Mouse (Mus musculus) urinary bladder, postnatal 10 days (tissue): Measurements from ENCODE around the gene D030056L22Rik.

Experiments
- DNase-seq: peaks from one replicate; pipeline ENCODE4 v3.0.0; 2022; ENCODE audit warnings: low spot score

Gene D030056L22Rik

DNA sequence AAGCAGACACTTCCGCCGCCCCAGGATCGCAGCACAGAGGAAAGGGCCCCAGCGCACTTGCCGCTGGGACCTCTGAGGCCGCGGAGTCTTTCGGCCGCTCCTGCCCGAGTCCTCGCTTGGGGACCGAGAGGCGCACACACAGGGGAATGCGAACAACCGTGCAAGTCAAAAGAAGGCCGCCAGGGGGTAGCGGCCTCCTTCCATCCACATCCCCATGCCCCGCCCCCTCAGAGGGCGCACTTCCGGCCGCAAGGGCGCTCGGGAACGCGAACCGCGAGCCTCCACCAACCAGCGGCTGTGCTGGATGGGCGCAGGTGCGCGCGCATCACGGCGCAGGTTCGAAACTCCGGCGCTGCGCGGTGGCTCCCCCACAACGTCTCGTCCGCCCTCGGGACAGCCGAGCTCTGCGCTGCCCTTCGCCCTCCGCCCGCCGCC is at the start of gene D030056L22Rik:
Gene D030056L22Rik, plus strand, starts transcription at position 328 of the 435 bp plus-strand sequence.
- DNase-seq = peak; percentile 89

DNA sequence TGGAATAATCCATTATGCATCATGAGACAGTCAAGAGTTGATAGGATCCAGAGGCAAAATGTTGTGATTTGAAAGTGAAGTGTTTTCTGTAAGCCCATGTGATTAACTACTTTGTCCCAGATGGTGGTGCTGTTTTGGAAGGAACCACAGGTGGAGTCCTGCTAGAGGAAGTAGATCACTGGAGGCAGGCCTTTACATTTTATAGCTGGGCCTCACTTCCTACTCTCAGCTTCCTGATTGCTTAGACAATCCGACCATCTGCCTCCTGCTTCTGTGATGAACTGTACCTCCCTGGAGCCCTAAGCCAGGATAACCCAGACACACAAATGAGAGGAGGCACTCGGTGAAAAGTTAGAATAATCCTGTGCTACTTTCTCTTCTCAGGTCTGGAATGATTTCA is 49.1 kb upstream of the D030056L22Rik start:
- no peak for DNase-seq

DNA sequence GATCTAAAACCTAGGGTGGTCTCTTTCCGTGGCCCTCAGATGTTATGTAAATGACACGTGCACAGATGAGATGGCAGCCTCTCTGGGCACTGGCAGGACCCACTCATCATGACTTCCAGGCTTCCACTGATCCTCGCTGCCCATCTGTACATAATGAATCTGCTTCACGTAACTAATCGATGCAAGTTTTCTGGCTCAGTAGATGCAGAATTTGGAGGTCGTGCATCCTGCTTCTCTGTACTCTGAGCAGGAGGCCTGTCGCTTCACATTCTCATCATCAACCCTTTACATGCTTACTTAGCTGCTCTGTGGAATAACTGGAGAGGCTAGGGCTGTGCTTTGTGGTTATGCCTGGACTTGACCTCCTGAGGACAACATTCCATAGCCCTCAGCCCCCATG is 46.0 kb upstream of the D030056L22Rik start:
- no peak for DNase-seq

DNA sequence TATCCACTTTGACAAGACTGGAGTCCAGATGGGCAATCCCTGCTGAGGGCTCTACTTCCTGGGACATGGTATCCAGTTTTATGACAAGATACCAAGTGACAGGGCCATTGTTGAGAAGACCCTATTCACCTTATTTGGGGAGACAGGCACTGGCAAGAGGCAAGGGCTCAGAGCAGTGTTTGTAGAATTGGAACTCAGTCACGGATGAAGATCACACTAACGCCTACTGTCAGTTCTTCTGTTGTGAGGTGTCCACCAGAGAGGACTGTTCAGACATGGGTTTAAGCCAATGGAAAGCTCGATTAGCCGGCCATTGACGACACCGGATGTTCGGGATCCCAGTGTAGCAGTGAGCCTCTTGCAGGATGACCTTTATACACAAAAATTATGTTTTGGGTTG is 43.4 kb upstream of the D030056L22Rik start:
- no peak for DNase-seq

DNA sequence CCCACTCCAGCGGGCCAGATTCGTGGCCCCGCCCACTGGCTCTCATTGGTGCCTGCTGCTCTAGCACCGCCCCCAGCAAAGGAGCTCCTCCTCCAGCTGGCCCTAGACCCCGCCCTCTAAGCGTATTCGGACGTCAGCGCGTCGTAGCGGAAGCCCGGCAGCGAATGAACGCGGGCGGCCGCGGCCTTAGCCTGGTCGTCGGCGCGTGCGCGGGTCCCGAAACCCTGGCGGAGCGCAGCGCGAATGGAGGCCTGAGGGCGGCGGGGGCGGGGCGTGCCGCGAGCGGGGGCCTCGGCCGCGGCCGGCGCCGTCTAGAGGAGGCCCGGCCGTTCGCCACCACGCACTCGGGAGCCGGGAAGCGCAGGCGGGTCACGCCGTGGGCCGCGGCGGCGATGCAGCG is 42.4 kb upstream of the D030056L22Rik start, which contains the start of gene Carnmt1:
Gene Carnmt1, plus strand, starts transcription at position 157 of the 400 bp plus-strand sequence.
- DNase-seq = peak; percentile 92

DNA sequence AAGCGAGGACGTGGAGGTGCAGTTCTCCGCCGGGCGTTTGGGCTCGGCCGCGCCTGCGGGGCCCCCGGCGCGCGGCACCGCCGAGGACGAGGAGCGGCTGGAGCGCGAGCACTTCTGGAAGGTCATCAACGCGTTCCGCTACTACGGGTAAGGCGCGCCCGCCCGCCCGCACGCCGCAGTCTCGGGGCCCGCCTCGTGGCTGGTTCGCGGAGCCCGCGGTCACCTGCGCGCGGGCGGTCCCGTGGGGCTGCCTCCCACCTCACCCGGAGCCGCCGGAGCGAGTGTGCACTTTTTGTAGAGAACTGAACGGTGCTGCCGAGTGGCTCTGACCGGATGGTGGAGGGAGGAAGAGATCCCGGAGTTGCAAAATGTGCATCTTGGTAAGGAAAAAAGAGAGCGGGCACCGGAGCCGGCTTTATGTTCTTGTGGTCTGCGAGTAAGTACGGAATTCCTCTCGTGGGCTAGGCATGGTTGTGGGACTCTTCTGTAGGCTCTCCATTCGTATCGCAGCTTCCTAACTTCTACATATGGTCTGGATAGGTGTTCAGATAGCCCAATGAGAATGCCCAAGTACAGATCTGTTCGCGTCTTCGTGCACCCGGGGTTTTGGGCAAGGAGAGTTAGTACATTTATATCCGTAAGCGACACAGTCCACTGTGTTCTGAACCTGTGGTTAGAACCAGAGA is 41.8 kb upstream of the D030056L22Rik start:
- DNase-seq = no peak

DNA sequence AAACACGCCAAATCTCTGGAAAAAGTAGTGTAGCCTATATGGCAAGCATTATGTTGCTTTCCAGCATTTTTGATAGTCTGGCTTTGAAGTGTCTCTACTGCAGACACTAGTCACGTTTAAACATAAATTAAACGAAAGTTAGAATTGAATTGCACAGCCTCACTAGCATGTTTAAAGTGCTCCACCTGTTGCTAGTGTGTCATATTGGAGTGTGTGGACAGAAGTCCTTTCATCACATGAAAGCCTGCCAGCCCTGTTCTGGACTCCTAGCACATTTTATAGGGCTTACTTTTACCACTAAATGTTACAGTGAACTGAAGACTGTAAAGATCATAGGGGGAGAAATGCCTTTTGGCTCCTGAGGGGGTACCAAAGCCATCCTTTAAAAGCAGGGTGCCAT is 40.5 kb upstream of the D030056L22Rik start:
- no peak for DNase-seq

DNA sequence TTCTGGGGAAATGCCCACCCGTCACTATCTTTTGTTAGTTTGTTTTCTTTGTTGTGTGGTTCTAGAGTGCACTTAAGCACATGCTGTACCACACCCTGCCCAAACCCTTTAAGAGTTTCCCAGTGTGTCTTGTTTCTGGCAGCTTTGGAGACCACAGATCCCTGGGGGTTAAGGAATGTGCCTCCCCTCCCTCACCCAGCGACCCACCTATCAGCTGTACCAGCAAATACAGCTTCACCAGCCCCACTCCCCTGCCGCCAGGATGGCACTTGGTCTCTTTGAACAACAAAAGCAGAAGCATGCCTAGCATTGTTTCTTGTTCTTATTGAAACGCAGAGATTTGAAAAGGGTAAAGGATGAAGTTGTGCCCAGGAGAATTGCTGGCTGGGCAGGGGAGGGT is 39.9 kb upstream of the D030056L22Rik start:
- DNase-seq = no peak

DNA sequence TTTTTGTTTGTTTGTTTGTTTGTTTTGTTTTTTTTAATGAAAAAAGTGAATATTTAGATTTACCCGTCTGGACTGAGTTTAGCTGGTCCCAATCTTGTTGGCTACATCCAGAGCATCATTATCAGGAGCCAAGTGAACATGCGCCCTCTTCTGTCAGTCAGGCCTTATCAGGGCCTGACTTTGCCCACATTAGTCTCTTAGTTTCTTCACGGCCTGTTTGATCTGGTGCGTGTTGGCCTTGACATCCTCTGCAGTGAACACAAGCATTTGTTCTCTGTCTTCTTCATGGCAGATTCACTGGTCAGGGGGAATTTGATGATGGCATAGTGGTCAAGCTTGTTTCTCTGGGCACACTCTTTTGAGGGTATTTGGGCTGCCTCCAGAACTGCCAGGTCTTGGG is 30.9 kb upstream of the D030056L22Rik start:
- no peak for DNase-seq

DNA sequence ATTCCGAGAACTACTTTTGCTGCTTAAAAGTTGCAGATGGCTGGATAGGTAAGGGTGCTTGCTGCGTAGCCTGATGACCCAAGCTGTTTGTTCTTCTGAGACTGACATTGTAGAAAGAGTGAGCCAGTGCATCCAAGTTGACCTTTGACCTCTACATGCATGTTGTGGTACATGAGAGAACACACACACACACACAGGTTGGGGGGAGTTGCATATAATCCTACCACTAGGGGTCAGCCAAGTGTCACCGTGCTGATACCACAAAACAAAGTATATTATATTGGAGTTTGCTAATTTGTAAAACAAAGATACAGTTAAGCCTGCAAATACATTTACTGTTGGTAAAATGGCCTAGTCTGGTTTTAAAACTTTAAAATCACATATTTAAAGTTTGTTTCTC is 25.4 kb upstream of the D030056L22Rik start:
- no peak for DNase-seq

DNA sequence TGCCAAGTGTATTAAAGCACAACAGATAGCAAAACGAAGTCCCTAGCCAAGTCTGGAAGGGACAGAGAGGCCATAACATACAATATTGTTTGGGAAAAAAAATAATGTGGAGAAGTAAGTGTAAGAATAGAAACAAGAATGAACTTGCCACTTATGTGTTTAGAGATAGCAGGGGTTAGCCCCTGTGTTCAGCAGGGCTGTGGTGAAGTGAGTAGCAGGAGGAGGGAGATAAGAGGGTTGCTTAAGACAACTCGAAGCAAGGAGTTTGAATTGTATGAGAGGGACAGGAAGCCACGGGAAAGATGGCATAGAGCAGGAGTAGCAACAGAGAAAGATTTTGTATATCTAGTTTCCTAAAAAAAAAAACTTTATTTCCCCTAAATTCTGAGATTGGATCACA is 20.8 kb upstream of the D030056L22Rik start:
- DNase-seq = no peak

DNA sequence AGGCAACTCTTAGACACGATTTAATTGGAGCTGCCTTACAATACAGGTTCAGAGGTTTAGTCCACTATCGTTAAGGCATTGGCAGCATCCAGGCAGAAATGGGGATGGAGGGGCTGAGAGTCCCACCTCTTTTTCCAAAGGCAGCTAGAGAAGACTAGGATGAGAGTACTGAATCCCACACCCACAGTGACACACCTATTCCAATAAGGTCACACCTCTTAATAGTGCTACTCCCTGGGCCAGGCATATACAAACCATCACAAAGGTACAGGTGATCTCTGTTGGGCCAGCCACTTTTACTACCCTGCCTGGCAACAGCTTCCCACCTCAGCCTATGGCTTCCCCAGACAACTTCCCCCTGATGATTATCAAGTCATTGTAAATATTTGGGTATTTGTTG is 20.2 kb upstream of the D030056L22Rik start:
- no peak for DNase-seq

DNA sequence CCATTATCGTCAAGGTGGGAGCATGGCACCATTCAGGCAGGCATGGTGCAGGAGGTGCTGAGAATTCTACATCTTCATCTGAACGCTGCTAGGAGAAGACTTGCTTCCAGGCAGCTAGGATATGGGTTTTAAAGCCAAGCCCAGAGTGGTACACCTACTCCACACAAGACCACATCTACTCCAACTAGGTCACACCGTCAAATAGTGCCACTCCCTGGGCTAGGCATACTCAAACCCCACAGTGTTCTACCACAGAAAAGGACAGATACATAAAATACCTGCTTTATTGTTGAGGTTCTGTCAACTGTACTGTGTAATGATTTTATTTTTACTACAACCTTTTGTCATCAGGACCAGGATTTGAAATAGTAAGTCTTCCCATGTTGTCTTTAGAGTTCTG is 17.9 kb upstream of the D030056L22Rik start:
- no peak for DNase-seq

DNA sequence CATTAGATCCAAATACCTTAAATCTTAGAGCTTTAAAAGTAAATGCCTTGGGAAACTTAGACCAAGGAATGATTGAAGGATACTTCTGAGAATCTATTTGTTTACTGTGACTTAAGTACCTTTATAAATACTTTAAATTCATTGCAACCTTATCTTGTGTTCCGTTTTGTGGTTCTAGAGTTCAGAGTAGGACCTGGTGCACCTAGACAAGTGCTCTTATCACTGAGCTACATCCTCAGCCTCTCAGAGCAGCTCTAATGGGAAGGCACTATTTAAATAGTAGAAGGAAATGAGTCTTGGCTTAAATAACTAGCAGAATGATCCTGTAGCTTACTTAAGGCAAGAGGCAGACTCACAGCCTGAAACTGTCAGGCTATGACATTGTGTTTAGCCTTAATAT is 17.4 kb upstream of the D030056L22Rik start:
- DNase-seq = no peak

DNA sequence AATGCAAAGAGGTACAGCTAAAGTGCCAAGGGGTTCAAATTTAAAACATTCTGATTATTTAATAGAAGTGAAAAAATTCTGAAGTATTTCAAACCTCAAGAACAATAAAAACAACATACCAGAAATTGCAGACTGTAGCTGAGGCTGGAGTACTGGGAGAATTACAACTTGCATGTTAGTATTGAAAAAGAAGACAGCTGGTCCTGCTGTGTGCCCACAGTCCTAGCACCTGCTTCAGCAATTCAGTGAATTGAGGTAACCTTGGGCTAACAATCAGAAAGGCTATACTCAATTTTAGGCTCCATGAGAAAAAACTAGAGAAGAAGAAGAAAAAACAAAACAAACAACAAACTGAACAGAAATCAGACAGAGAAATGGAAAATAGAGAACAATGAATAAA is 4.9 kb upstream of the D030056L22Rik start:
- DNase-seq = no peak

DNA sequence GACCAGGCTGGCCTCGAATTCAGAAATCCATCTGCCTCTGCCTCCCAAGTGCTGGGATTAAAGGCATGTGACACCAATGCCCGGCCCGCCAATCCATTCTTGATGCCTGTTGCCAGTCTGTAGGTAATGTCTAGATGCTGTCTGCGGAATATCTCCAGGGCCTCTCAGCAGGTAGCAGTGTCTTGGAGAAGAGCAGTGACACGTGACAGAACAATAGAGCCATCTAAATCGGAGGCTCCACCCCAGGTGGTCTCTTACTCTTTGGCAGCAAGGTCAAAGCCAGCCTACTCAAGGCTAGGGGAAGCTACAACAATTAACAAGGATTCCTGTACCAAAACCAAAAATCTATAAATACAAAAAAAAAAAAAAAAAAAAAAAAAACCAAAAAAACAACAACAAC is 2.1 kb upstream of the D030056L22Rik start:
- no peak for DNase-seq

DNA sequence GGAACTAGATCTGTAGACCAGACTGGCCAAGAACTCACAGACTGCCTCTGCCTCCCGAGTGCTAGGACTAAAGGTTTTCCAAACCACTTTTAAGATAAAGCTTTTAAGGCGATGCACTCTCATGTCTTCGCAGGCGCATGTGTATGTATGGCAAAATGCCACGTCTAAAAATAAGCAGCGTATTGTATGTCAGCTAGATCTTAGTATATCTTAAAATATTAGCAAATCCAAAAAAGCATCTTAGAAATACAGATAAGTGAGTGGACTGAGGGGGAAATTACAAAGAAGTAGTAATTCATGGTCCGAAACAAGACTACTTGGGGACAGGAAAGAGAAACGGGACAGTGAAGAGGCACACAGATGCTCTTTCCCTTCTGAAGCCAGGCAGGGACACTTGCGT is 1.4 kb upstream of the D030056L22Rik start:
- no peak for DNase-seq

DNA sequence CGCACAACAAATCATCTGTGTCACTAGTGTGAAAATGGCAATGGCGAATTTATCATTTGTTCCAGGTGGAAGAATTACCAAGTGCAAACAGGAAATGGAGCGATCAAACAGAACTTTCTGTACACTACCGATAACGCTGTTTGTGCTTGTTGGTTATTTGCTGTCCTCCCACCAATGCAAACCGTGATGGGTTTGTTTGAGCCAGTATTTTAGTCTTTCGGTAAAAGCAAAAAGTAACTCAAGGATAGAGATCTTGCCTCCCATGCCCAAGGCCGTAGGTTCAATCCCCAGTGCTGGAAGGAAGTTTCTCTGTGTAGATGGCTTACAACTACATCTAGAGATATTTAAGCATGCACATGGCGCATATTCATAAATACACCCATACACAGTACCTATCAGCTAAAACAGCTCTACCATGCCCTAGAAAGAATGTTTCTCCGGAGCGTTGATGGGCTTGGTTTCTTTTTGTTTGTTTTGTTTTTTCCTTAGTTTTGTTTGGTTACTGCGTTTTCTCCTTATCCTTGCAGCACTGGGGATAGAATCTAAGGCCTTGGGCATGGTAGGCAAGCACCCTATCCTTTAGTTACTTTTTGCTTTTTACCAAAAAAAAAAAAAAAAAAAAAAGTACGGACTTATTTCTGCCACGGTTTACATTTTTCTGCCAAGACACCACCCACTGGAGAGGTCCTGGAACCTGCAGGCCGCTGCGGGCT is 684 bp upstream of the D030056L22Rik start:
- no peak for DNase-seq

DNA sequence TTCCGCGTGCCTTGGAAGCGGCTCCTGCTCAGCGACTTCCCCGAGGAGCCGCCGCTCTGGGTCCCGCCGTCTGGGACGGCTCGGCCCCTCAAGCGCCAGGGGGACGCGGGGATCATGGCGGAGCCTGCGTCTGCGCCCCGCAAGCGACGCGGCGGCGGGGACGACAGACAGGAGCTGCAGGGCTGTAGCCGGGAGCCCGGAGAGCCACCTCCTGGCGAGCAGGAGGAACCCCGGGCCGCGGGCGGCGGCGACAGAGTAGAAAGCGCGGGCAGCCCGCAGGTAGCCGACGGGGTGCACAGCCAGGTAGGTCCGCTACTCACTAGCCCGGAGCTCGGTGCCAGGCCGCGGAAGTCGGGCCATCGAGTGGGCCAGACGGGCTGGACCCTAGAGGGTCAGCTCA is 364 bp downstream of the D030056L22Rik start:
- peak; percentile 11 for DNase-seq

DNA sequence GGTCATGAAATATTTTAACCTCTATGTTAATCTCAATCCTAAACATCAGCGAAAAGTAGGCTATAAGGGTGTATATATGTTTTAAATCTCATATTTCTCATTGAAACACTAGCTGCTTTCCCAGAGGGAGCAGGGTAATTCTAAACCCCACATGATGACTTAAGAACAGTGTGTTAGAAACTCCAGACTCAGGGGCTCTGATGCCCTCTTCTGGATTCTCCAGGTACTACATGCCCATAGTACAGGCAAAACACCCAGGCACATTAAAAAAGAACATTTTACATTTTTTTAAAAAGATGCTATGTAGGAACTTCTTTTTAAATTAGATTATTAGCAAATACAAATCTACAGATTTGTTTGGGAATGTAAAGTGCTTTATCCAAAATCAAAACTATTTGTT is 3.4 kb downstream of the D030056L22Rik start:
- DNase-seq = no peak

DNA sequence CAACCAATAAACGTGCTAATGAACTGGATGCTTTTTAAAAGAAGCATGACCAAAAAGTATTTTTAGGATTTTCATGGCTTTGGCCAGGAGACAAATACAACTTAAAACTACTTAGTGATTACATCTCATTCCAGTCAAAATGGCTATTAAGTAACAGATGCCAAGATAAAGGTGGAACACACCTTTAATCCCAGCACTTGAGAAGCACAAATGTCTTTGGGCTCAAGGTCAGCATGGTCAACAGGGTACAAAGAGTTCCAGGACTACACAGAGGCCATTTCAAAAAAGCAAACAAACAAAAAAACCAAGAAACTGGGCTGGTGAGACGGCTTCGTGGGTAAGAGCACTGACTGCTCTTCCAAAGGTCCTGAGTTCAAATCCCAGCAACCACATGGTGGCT is 7.3 kb downstream of the D030056L22Rik start:
- DNase-seq = no peak

DNA sequence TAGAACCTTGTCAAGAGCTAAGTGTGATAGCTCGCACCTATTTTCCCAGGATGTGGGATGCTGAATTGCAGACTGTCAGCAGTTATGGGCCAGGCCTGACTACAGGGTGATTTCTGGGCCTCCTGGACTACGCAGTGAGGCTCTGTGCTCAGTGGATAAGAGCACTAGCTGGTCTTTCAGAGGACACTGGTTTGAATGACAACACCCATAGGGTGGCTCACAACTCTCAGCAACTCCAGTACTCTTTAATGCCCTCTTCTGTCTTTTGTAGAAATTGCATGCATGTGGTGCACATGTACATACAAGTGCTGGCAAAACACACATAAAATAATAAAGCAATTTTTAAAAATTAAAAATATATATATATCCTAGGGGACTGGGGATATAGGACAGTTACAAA is 12.2 kb downstream of the D030056L22Rik start:
- DNase-seq = no peak

DNA sequence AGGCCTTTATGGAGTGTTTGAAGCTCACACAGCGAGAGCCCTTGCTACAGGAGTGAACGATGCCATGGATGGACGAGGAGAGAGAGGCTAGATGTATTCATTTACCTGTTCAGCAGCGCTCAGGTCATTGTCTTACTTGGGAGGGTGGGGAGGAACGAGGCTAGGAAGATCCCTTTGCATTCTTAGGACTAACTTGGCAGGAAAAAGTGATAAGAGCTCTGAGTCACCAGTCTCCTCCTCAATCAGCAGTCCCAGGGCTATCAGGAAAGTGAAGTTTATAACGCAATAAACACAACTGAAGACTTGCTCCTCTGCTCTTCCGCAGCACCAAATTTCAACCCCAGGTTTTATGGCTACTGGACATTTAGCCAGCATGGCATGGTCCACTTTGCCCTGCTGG is 17.3 kb downstream of the D030056L22Rik start:
- DNase-seq = no peak

DNA sequence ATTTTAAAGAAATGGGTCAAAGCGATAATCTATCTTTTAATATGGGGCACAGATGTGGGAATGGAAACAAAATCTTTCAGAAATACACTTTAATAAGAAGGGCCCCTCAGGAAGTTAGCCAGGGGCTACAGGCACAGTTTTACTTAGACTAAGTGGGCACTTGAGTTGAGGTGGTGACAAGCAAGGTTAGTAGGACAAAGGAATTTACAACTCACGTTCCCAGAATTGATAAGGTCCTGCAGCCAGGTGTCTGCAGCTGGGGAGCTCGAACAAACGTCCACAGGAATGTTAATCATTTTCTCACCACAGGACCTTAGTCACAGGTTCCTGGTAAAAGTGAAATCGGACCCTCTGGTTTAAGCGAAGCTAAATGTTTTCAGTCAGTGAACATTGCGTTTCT is 18.1 kb downstream of the D030056L22Rik start:
- no peak for DNase-seq
